Mouse (Mus musculus) macrophage (primary cell): Measurements from ENCODE around the gene Galr2. TPM values are rescaled to one million over a fixed set of nuclear protein-coding genes. Genes with fewer than 3 reads are reported as not detected.
A peak's percentile ranks its signal among the peaks of the same experiment; 100 is the strongest.

Experiments used
- H3K27ac ChIP-seq: fragments of 350-480 bp; formaldehyde crosslinking; 2 replicates; pipeline ENCODE4 v1.9.0; 2021
- H3K36me3 ChIP-seq: fragments of 350-480 bp; formaldehyde crosslinking; 2 replicates; pipeline ENCODE4 v1.9.0; 2021; ENCODE audit errors: inconsistent target
- H3K4me3 ChIP-seq: fragments of 350-480 bp; formaldehyde crosslinking; 2 replicates; pipeline ENCODE4 v1.9.0; 2021; ENCODE audit errors: inconsistent target
- H3K79me2 ChIP-seq: fragments of 350-480 bp; formaldehyde crosslinking; 2 replicates; pipeline ENCODE4 v1.9.0; 2021; ENCODE audit errors: inconsistent target
- WGBS: methylation state at CpG from one replicate; pipeline ENCODE4 v1.1.7; 2026; ENCODE audit warnings: inconsistent platforms; ENCODE audit not compliant: missing documents; 5-methylcytosine and 5-hydroxymethylcytosine counted together
- polyA plus RNA-seq: library from polyadenylated mRNA; stranded (reverse); fragments of 250-400 nt; gene quantifications from 3 replicates; pipeline ENCODE4 v1.2.4, GENCODE M21; 2018; ENCODE audit warnings: inconsistent platforms

Galr2 gene
- polyA plus RNA-seq, 1 experiment from 2014 or later, result not detected

DNA sequence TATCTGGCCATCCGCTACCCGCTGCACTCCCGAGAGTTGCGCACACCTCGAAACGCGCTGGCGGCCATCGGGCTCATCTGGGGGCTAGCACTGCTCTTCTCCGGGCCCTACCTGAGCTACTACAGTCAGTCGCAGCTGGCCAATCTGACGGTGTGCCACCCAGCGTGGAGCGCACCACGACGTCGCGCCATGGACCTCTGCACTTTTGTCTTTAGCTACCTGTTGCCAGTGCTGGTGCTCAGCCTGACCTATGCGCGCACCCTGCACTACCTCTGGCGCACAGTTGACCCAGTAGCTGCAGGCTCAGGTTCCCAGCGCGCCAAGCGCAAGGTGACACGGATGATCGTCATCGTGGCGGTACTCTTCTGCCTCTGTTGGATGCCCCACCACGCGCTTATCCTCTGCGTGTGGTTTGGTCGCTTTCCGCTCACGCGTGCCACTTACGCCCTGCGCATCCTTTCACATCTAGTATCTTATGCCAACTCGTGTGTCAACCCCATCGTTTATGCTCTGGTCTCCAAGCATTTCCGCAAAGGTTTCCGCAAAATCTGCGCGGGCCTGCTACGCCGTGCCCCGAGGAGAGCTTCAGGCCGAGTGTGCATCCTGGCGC, 2.3 kb downstream of the Galr2 start:
- no peak overlapping the region for H3K27ac ChIP-seq
- 12% methylated on average over 48 of the region's 48 CpGs for WGBS

GRCm38 (mm10) chr11:116283982-116284381, 3.2 kb downstream of the Galr2 start:
- Histone ChIP-seq H3K36me3 (peaks cover 13% of the 10 kb centered on the region; the same call in 1 of the 2 replicates), H3K27ac (no peak overlapping the region), H3K79me2 (no peaks in the 10 kb centered on the region), H3K4me3 (no peak overlapping the region)
- WGBS, result 70% methylated on average over 6 of the region's 6 CpGs

More for the DNA sequence above, 2.3 kb downstream of the Galr2 start:
- peaks cover 3% of the 10 kb centered on the region; the same call in 1 of the 2 replicates for H3K36me3 ChIP-seq
- H3K4me3 ChIP-seq, result no peak overlapping the region
- H3K79me2 ChIP-seq, result no peaks in the 10 kb centered on the region

- peaks cover 29% of the 10 kb centered on the region for H3K36me3 ChIP-seq
- WGBS, result 82% methylated on average over 7 of the region's 7 CpGs
- H3K4me3 ChIP-seq, result no peak overlapping the region
- H3K27ac ChIP-seq, result no peak overlapping the region
- no peaks in the 10 kb centered on the region for H3K79me2 ChIP-seq
These were observed 5.0 kb downstream of the Galr2 start for GRCm38 (mm10) chr11:116285770-116286191.

- H3K79me2 ChIP-seq, result no peaks in the 10 kb centered on the region
- 78% methylated on average over 5 of the region's 5 CpGs for WGBS
- no peak overlapping the region for H3K27ac ChIP-seq
- peaks cover 43% of the 10 kb centered on the region for H3K36me3 ChIP-seq
- no peak overlapping the region for H3K4me3 ChIP-seq
These were observed 6.6 kb downstream of the Galr2 start for GRCm38 (mm10) chr11:116287351-116287750.

GRCm38 (mm10) chr11:116290556-116290955, 9.8 kb downstream of the Galr2 start:
- H3K36me3 ChIP-seq, result peaks cover 62% of the 10 kb centered on the region
- H3K4me3 ChIP-seq, result no peak overlapping the region
- WGBS, result 83% methylated on average over 6 of the region's 8 CpGs
- no peak overlapping the region for H3K27ac ChIP-seq
- H3K79me2 ChIP-seq, result no peaks in the 10 kb centered on the region

- 95% methylated on average over 12 of the region's 13 CpGs for WGBS
- H3K27ac ChIP-seq, result no peak overlapping the region
- no peaks in the 10 kb centered on the region for H3K79me2 ChIP-seq
- no peak overlapping the region for H3K4me3 ChIP-seq
- H3K36me3 ChIP-seq, result peaks cover 78% of the 10 kb centered on the region
These were observed 11.7 kb downstream of the Galr2 start for GRCm38 (mm10) chr11:116292401-116292800.

GRCm38 (mm10) chr11:116293538-116294137, 12.9 kb downstream of the Galr2 start:
- no peaks in the 10 kb centered on the region for H3K79me2 ChIP-seq
- peaks cover 71% of the 10 kb centered on the region for H3K36me3 ChIP-seq
- WGBS, result 91% methylated on average over 12 of the region's 12 CpGs
- H3K27ac ChIP-seq, result no peak overlapping the region
- H3K4me3 ChIP-seq, result no peak overlapping the region

DNA sequence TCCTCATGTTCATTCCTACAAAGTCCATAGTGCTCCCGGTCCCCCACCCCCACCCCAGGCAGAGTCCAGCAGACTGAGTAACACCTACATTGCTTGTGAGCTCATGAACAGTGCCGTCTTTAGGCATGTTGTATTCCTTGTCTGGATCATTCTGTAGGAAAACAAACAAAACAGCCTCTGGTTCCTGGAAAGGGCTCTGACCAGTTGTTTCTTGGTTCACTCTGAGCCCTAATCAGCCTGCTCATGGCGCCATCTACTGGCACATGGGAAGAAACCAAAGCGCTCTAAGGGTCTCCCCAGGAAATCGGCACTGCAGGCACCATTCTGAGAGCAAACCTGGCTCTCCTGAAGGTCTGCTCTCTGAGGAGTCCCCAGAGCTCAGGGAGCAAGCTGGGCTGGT, 13.6 kb downstream of the Galr2 start:
- Histone ChIP-seq H3K36me3 (peaks cover 72% of the 10 kb centered on the region), H3K4me3 (no peak overlapping the region)
- 49% methylated on average over 5 of the region's 5 CpGs for WGBS

GRCm38 (mm10) chr11:116296191-116296734, 15.5 kb downstream of the Galr2 start:
- no peak overlapping the region for H3K27ac ChIP-seq
- no peaks in the 10 kb centered on the region for H3K79me2 ChIP-seq
- no peak overlapping the region for H3K4me3 ChIP-seq
- WGBS, result 95% methylated on average over 8 of the region's 8 CpGs
- H3K36me3 ChIP-seq, result peaks cover 69% of the 10 kb centered on the region; the same call in 1 of the 2 replicates

More for the DNA sequence above, 13.6 kb downstream of the Galr2 start:
- Histone ChIP-seq H3K27ac (no peak overlapping the region), H3K79me2 (no peaks in the 10 kb centered on the region)

- WGBS, result 88% methylated on average over 3 of the region's 3 CpGs
- Histone ChIP-seq H3K4me3 (no peak overlapping the region), H3K27ac (no peak overlapping the region), H3K36me3 (peaks cover 71% of the 10 kb centered on the region; the same call in 1 of the 2 replicates), H3K79me2 (no peaks in the 10 kb centered on the region)
These were observed 16.3 kb downstream of the Galr2 start for GRCm38 (mm10) chr11:116297017-116297416.

DNA sequence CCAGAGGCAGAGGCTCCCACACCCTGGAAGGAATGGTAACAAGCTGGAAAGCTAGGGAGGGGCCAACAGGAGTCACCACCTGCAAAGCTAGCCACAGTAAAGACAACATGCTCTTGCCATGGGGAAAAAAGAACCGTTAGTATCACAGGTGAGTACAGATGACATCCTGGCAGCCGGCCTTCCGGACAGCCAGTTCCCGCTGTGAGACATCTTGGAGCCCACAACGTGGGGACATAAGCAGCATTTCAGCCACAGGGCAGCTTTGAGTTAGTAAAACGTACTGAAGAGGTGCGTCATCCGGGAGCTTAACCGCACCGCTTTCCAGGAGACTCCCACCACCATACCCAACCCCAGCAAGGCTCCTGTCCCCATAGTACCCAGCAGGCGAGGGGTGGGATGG, 17.5 kb downstream of the Galr2 start:
- 93% methylated on average over 11 of the region's 11 CpGs for WGBS
- H3K79me2 ChIP-seq, result no peaks in the 10 kb centered on the region
- H3K27ac ChIP-seq, result no peak overlapping the region
- peaks cover 71% of the 10 kb centered on the region for H3K36me3 ChIP-seq
- no peak overlapping the region for H3K4me3 ChIP-seq

DNA sequence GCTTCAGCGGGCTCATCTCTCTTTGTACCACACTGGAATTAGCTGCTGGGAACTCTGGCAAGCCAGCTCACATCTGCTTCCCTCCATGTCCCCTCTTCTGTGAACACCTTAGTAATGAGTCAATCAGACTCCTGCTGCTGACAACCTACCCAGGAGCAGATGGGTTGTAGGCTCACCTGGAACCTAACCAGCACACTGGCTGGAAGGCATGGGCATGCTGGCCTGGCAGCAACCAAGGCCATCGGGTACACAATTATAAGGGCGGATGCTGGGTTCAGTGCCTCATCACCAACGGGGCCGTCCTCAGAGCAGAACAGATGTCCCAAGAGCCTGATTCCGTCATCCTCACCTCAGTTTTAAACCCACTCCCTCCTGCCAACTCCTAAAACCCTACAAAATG, 17.9 kb downstream of the Galr2 start:
- H3K36me3 ChIP-seq, result peaks cover 75% of the 10 kb centered on the region
- H3K79me2 ChIP-seq, result no peaks in the 10 kb centered on the region
- 95% methylated on average over 6 of the region's 6 CpGs for WGBS
- no peak overlapping the region for H3K4me3 ChIP-seq
- no peak overlapping the region for H3K27ac ChIP-seq

- Histone ChIP-seq H3K27ac (no peak overlapping the region), H3K4me3 (peak overlapping the region; percentile 96)
- WGBS, result 92% methylated on average over 2 of the region's 2 CpGs
These were observed 24.7 kb downstream of the Galr2 start for GRCm38 (mm10) chr11:116305423-116305822.

DNA sequence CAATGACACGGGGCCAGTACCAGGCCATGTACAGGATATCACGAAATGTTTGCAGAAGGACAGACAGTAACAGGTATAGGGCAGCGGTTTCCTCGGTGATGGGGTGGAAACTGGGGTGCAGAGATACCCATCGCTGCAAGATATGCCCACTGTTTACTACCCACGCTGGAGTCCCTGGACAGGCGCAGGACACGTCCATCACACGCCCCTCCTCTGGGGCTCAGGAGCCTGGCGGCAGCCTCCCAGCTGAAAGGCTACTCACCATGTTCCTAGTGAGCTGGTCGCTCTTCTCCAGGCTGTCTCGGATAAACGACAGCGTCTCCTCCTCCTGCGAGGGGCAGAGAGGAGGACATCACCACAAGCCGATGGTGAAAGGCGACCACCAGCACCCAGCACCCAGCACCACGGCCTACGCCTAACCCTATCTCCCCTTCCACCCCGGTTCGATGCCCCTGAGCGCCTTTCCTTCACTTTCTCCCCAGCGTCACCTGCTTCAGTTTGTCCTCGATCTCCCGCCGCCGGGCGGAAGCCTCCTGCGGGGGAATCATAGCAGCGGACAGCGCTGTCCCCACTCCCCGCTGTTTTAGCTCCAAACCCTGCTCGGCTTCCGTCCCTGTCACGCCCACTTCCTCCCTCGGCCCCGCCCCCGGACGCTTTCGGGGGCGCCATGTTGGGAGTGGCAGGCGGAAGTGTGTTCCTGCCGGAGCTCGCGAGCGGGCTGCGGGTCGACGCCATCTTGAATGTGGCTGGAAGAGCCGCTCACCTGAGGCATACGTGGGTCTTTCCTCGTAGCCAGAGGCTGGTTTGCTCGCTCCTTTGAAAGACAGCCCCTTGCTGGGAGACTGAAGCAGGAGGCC, 25.6 kb downstream of the Galr2 start:
- Histone ChIP-seq H3K27ac (peak overlapping the region; percentile 43), H3K36me3 (peaks cover 33% of the 10 kb centered on the region), H3K4me3 (peak overlapping the region; percentile 96), H3K79me2 (peaks cover 12% of the 10 kb centered on the region; the same call in 1 of the 2 replicates)
- 3% methylated on average over 52 of the region's 53 CpGs for WGBS

More at GRCm38 (mm10) chr11:116305423-116305822, 24.7 kb downstream of the Galr2 start:
- Histone ChIP-seq H3K36me3 (peaks cover 42% of the 10 kb centered on the region), H3K79me2 (peaks cover 12% of the 10 kb centered on the region; the same call in 1 of the 2 replicates)
